Mouse (Mus musculus) testis, adult 2 months (tissue): ENCODE results near the gene Pmvk. TPM values are rescaled to one million over a fixed set of nuclear protein-coding genes. Genes with fewer than 3 reads are reported as not detected.
A peak's percentile ranks its signal among the peaks of the same experiment; 100 is the strongest.

ENCODE experiments used
- H3K27ac ChIP-seq: fragments of 200-500 bp; 2 replicates; pipeline ENCODE4 v1.5.1; 2012; ENCODE audit warnings: low read depth, low read length; ENCODE audit not compliant: control insufficient read depth, insufficient read depth
- H3K27me3 ChIP-seq: fragments of 200-500 bp; 2 replicates; pipeline ENCODE4 v1.6.1; 2012; ENCODE audit warnings: mild to moderate bottlenecking, low read length, moderate library complexity; ENCODE audit not compliant: control insufficient read depth, insufficient read depth
- H3K36me3 ChIP-seq: fragments of 200-500 bp; 2 replicates; pipeline ENCODE4 v1.6.1; 2012; ENCODE audit warnings: mild to moderate bottlenecking, low read length; ENCODE audit not compliant: control insufficient read depth, insufficient read depth
- H3K4me1 ChIP-seq: fragments of 200-500 bp; 2 replicates; pipeline ENCODE4 v1.6.1; 2012; ENCODE audit warnings: low read length; ENCODE audit not compliant: control insufficient read depth, insufficient read depth
- H3K4me3 ChIP-seq: fragments of 200-500 bp; 2 replicates; pipeline ENCODE4 v1.5.1; 2012; ENCODE audit warnings: low read depth, mild to moderate bottlenecking, low read length, moderate library complexity, mixed read lengths; ENCODE audit not compliant: control insufficient read depth
- CTCF ChIP-seq: fragments of 200-500 bp; IDR thresholded peaks from 2 replicates; pipeline ENCODE4 v1.5.1; 2012; ENCODE audit warnings: low read depth, mild to moderate bottlenecking, inconsistent platforms, low read length, moderate library complexity; ENCODE audit not compliant: control insufficient read depth, insufficient read depth, insufficient replicate concordance
- POLR2A ChIP-seq: fragments of 200-500 bp; IDR thresholded peaks from 2 replicates; pipeline ENCODE4 v1.6.1; 2012; ENCODE audit warnings: low read depth, mild to moderate bottlenecking, inconsistent platforms, low read length, moderate library complexity; ENCODE audit not compliant: control insufficient read depth
- polyA plus RNA-seq: library from polyadenylated mRNA; depleted of rRNA; stranded (reverse); fragments of >200 nt; gene quantifications from 2 replicates; pipeline ENCODE4 v1.2.3, GENCODE M21; 2012; rRNA removed

Gene Pmvk
- 21.0 and 23.1 TPM in 2 replicates for polyA plus RNA-seq

GRCm38 (mm10) chr3:89454401-89455177 lies at the start of gene Pmvk:
Pmvk (plus strand) TSS chr3:89454541.
- no peaks in the 10 kb centered on the region for H3K36me3 ChIP-seq
- TF ChIP-seq CTCF (no peak), POLR2A (no peak)
- H3K27me3 ChIP-seq = no peaks in the 10 kb centered on the region
- no peak within 1 kb of the TSS for H3K27ac ChIP-seq
- H3K4me1 ChIP-seq = peaks cover 10% of the 10 kb centered on the region
- peak within 1 kb of the TSS; percentile 50 for H3K4me3 ChIP-seq

DNA sequence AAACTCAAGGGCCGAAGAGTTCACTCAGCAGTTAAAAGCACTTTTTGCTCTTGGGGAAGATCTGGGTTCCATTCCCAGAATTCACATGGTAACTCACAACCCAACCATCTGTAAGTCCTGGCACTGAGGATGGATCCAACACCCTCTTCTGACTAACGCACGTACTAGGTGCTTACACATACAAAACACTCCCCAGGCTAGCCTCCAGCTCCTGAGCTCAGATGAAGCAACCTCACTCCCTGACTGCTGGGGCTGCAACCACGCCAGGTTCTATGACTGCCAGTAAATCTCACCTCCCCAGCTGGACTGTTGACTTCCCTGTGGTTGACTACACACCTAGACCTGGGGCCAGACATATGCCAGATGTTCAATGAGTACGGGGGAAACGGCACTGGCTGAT lies 47.5 kb upstream of the Pmvk start:
- Histone ChIP-seq H3K4me1 (peaks cover 11% of the 10 kb centered on the region), H3K4me3 (no peak overlapping the region), H3K36me3 (no peaks in the 10 kb centered on the region; the same call in 1 of the 2 replicates), H3K27ac (no peak overlapping the region), H3K27me3 (no peaks in the 10 kb centered on the region)
- no peak for TF ChIP-seq CTCF
- no peak for TF ChIP-seq POLR2A

- Histone ChIP-seq H3K36me3 (no peaks in the 10 kb centered on the region; the same call in 1 of the 2 replicates), H3K4me1 (peaks cover 11% of the 10 kb centered on the region), H3K4me3 (no peak overlapping the region), H3K27ac (no peak overlapping the region), H3K27me3 (no peaks in the 10 kb centered on the region)
- TF ChIP-seq POLR2A = no peak
- no peak for TF ChIP-seq CTCF
Measured at GRCm38 (mm10) chr3:89408448-89408847, 45.9 kb upstream of the Pmvk start.

DNA sequence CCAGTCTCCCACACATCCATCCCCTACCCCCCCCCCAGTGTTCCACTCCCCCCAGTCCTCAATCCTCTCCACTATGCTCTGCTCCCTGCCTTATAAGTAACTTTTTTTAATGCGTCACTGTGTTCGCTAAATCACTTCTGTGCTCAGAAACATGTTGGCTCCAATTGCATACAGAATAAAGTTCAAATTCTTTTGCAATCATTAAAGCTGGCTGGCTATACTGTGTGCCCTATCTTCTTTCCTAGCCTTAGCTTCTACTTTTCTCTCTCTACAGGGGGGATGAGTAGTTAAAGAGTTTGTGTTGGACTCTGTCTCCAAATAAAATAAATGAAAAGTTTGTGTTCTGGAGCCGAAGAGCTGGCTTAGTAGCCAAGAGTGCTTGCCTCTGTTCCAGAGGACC lies 44.6 kb upstream of the Pmvk start:
- no peak overlapping the region for H3K27ac ChIP-seq
- peaks cover 11% of the 10 kb centered on the region for H3K4me1 ChIP-seq
- no peak overlapping the region for H3K4me3 ChIP-seq
- H3K36me3 ChIP-seq = peaks cover under 1% of the 10 kb centered on the region; the same call in 1 of the 2 replicates
- TF ChIP-seq POLR2A (no peak), CTCF (no peak)
- no peaks in the 10 kb centered on the region for H3K27me3 ChIP-seq

GRCm38 (mm10) chr3:89410864-89411263 lies 43.5 kb upstream of the Pmvk start:
- Histone ChIP-seq H3K4me3 (peak overlapping the region; percentile 97), H3K4me1 (peaks cover 11% of the 10 kb centered on the region), H3K27me3 (no peaks in the 10 kb centered on the region), H3K27ac (peak overlapping the region; percentile 80; the same call in 1 of the 2 replicates), H3K36me3 (peaks cover 1% of the 10 kb centered on the region; the same call in 1 of the 2 replicates)
- TF ChIP-seq POLR2A (no peak), CTCF (no peak)

- TF ChIP-seq CTCF = no peak
- no peak for TF ChIP-seq POLR2A
- Histone ChIP-seq H3K36me3 (peaks cover 1% of the 10 kb centered on the region; the same call in 1 of the 2 replicates), H3K27ac (peak within 1 kb of the TSS; percentile 80), H3K27me3 (no peaks in the 10 kb centered on the region), H3K4me1 (peaks cover 11% of the 10 kb centered on the region), H3K4me3 (peak within 1 kb of the TSS; percentile 97)
Measured at GRCm38 (mm10) chr3:89411490-89412393, 42.6 kb upstream of the Pmvk start, which contains the start of gene Flad1. Flad1 (minus strand) TSS chr3:89411870.

DNA sequence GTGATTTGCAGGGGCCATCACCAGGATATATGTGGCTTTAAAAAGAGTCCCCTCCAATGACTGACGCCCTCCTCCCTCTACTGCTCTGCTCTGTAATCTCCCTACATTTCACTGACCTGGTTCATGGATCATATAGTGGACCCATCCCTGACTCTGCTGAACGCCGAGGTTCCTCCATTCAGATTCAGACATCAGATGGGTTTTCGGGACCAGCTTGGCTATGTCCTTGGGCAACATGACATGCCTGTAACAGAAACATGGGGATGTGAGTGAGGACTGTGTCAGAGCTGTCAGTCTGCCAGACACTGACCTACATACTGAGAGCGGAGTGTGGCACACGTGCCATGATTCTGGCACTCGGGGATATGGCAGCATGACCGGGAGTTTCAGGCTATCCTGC lies 38.2 kb upstream of the Pmvk start:
- peaks cover 15% of the 10 kb centered on the region for H3K4me1 ChIP-seq
- no peak overlapping the region for H3K27ac ChIP-seq
- H3K36me3 ChIP-seq = peaks cover 1% of the 10 kb centered on the region; the same call in 1 of the 2 replicates
- H3K4me3 ChIP-seq = no peak overlapping the region
- TF ChIP-seq CTCF (no peak), POLR2A (no peak)
- no peaks in the 10 kb centered on the region for H3K27me3 ChIP-seq
